Mouse (Mus musculus): ENCODE data around the gene Arl9.
"Not testable (repeated sequence)": the region's sequence is repeated elsewhere in the genome, so short reads cannot be mapped to it uniquely, and the experiment has no call there.

The Arl9 gene

DNA sequence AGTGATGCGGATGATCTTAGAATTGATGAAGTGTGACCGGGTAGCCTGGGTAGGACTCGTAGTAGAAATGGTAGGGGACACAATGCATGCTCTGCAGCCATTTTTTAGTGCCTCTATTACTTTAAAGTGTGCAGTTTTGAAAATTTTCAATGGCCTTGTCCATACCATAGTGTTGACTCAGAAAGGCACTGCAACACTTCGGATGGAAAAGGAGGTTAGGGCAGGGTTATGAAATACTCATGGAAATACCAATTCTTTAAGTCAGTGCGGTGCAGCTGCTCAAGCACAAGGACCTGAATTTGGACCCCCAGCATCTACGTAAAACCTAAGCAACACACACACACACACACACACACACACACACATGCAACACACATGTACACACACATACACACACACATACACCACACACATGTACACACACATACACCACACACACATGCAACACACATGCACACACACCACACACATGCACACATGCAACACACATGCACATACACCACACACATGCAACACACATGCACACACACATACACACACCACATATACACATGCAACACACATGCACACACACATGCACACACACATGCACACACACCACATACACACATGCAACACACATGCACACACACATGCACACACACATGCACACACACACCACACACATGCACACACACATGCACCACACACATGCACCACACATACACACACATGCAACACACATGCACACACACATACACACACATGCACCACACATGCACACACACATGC lies at the start of gene Arl9:
Arl9 (plus strand) TSS at position 5 of the 771 bp plus-strand sequence.
- DNase-seq (ENCODE audit: low spot score): no peak

DNA sequence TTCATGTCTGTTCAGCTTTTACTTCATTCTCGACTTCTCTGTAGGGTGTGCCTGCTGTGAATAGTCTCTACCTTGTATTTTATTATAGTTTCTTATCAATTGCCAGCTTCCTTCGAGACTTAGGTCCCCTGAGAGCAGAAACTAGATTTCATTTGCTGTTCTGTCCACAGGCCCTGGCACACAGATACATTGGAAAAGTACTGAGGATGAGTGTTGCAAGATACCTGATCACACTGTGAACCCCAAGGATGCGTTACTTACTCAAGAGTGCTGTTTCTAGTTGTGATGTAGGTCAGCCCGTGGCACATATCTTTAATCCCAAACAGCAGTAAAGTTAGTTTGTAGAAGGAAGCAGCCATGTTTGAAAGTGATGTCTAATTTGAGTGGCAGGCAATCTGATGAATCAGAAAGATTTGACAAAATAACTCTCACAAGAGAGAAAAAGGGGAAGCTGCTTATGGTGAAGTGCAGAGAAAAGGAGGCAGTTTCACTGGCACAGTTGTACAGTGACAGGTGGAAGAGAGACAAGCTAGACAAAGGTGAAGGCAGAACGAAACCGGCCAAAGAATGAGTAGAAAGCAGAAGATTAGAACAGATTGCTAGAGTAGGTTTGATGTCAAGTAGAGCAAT lies 49.5 kb upstream of the Arl9 start:
- no peak for DNase-seq (ENCODE audit: low spot score)

DNA sequence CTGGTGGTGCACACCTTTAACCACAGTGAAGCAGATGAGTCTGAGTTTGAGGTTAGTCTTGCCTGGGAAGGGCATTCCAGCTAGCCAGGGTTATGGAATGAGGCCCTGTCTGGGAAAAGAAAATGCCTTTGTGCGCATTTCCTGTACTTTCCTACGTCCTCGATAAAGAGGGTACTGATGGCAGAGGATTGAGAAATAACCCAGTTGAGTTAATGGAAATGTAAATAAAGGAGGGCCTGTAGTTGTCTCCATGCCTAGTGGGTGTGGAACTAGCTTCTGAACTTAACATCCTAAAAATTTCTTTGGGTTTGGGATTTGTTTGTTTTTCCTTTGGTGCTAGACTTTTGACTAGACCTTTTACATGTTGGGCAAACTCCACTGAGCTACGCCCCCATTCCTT lies 48.4 kb upstream of the Arl9 start:
- DNase-seq (ENCODE audit: low spot score): no peak

DNA sequence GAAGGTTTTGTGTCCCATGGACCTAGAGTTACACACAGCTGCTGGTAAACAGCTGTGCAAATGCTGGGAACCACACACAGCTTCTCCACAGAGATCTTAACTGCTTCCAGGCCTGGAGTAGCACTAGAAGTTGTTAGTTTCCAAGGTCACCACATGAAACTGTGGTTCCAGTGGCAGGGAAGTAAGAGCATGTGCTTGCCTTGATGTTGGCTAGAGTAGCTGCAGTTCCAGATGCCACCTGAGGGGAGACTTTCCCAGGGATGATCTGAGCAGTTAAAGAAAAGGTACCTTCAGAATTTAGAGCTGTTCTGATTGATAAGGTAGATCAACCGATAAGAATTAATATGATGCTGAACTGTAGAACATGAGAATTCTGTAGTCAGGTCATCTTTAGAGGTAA lies 45.9 kb upstream of the Arl9 start:
- DNase-seq (ENCODE audit: low spot score): no peak

DNA sequence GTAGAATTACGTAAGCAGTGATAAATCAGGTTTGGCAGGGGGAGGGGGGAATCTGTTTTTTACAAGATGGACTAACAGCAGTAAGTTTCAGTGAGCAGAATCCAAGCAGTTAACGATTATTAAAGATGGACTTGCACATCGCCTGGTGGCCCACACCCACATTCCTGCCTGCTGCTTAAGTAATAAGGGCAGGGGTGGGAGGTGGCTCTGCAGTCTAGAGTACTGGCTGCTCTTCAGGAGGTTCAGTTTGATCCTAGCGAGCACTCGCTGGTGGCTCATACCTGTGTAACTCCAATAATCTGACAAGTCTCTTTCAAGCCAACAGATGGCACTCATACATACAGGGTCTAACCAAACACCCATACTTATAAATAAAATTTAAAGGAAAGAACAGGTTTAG lies 44.3 kb upstream of the Arl9 start:
- no peak for DNase-seq (ENCODE audit: low spot score)

DNA sequence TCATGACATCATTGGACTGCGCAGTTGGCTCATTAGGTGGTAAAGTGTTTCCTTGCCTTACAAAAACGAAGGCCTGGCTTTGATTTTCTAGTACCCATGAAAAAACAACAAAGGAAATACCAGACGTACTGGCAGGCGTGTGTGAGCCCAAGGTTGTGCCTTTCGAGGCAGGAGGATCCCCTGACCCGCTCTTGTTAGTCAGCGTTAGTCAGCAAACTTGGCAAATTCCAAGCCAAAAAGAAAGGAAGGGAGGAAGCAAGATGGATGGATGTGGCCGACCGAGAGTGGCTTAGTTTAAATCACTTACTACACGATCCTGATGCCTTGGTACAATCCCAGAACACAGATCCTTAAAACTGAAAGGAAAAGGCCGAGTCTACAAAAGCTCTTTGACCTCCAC lies 41.3 kb upstream of the Arl9 start:
- DNase-seq (ENCODE audit: low spot score): peak; percentile 53

DNA sequence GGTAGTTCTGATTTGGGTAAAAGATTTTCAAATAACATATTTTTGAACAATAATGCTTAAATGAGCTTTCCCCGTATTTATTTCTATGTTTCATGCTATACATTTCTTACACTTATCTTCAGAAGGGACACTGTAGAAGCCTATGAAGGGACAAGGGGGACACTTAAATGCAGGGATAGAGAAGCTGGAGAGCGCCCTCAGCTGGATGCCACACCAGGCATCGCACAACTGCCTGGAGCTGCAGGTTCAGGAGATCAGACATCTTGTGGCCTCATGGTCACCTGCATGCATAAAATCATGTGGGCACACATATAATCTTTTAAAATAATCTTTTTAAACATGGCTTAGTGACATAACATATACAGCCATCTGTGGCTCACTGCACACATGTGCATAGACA lies 39.2 kb upstream of the Arl9 start:
- no peak for DNase-seq (ENCODE audit: low spot score)

DNA sequence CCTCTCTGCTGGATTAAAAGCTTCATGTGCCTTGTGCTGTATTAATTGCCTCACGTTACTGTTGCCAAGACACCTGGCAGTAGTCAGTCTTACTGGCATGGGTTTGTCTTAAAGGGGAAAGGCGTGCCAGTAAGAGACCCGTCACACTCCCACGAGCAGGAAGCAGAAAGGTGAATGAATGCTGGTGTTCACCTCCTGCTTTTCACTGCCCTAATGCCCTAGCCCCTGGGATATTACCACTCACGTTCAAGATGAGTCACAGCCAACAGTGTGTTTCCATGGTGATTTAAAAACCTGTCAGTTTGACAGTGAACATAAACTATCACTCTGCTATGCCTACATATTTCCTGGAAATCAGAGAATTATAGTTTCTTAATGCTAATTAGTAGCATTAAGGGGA lies 34.6 kb upstream of the Arl9 start:
- DNase-seq (ENCODE audit: low spot score): no peak

DNA sequence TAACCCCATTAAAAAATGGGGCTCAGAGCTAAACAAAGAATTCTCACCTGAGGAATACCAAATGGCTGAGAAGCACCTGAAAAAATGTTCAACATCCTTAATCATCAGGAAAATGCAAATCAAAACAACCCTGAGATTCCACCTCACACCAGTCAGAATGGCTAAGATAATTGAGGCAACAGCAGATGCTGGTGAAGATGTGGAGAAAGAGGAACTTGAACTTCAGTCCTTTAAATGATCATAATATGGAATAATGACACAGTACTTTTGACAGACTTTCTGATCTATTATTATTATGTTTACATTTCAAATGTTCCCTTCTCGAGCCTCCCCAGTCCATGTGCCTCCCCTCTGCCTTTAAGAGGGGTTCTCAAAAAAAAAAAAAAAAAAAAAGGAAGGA lies 32.7 kb upstream of the Arl9 start:
- DNase-seq (ENCODE audit: low spot score): not testable (repeated sequence)

DNA sequence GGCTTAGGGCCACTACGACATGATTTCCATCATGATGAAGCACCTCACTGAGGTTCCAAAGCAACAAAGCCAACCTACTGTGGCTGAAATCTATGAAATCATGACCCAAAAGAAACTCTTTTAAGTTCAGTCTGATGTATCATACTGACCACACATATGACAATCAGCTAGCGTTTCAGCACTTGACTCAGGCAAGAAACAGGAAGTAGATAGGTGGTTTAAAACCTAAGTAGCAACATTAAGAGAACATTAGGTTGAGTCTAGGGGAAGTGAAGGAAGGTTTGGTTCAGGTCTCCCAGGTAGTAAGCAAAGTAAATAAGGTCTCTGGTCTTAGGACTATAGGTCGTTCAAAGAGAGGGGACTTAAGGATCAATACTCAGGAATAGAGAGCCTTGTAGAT lies 30.4 kb upstream of the Arl9 start:
- DNase-seq (ENCODE audit: low spot score): no peak

DNA sequence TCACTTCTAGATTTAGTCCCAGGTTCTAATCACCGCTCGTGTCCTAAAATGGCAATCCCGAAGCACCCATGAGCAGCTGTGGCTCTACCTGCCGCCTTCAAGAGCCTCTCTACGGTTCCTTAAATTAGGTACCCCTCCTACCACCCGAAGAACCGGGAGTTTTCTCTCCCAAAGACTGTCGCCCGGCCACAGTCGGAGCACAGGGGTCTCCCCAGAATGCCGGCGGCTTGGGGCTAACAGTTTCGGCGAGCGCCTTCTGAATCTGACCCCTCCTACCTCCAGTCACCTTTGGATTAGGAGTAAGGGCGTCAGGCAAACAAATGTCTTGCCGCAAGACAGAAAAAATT lies 29.7 kb upstream of the Arl9 start:
- no peak for DNase-seq (ENCODE audit: low spot score)

DNA sequence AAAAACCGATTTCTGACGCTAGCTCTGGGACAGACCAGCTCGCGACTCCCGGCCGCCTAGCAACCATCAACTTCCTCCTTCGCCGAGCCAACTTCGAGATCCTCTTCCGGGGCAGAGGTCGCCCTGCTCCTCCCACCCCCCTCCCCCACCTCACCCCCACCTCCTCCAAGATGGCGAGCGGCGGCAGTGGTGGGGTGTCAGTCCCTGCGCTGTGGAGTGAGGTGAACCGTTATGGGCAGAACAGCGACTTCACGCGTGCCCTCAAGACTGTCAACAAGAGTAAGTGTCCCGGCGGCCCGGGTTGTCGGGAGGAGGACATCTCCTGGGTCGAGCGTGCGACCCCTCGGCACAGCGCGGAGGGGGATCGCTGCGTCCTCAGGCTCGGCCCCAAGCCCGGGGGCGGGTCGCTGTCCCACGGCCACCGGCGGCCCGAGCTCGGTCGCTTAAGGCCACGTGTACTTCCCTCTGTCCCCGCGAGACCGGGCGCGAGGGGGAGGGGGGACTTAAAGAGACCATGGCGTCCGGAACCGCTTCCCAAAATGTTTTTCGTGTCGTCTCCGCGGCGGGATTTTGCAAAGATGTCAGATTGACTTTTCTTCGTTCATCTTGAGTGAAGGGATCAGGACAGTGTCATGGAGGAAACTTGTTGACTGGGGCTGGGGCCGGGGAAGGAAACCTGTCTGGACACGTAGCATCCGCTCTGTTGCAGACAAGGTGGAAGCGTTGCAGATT lies 29.1 kb upstream of the Arl9 start, which contains the start of gene Srp72:
Srp72 (plus strand) TSS at position 130 of the 732 bp plus-strand sequence.
- DNase-seq (ENCODE audit: low spot score): peak; percentile 95

DNA sequence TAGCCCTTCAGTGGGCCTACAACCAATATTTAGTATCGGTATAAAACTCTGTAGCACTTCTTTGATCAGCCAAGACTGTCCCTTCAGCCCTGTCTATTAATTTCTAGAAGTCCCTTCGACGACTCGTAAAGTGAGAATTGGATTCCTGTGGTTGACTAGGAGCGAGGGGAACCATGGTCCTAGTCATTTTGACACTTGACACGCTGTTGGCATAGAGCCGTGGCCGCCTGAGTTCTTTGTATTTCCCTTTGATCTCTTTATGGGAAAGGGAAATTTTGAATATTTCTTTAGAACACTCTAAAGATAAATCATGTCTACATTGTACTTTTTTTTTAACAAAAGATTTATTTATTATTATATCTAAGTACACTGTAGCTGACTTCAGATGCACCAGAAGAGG lies 28.1 kb upstream of the Arl9 start:
- DNase-seq (ENCODE audit: low spot score): no peak

DNA sequence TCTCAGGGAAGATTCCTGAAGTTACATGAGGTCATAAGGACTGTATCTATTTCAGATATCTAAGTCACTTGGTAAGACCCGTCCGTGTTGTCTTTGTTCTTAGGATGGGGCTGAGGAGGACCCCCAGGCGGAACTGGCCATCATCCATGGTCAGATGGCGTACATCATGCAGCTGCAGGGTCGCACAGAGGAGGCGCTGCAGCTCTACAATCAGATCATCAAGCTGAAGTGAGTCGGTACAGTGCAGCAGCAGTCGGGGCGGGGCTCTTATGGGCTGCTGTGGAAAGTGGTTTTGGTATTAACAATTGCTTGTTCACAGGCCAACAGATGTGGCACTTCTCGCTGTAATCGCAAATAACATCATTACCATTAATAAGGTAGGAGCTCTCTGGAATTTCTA lies 19.8 kb upstream of the Arl9 start:
- no peak for DNase-seq (ENCODE audit: low spot score)

DNA sequence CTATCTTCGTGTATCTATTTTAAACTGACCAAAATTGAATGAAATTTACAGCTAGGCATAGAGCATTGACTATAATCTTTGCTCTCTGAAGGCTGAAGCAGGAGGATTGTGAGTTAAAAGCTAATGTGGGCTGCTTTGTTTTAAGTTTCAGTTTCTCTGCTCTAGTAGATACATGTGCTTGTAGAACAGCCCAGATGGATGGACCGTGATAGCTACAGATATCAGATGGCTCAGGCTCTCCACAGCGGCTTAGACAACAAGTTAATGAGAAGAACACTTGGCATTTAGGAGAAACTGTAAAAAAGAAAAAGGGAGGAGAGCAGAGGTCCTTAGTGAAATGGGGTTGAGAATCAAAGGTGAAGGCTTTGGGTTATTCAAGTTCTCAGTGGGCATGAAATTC lies 13.1 kb upstream of the Arl9 start:
- DNase-seq (ENCODE audit: low spot score): no peak

DNA sequence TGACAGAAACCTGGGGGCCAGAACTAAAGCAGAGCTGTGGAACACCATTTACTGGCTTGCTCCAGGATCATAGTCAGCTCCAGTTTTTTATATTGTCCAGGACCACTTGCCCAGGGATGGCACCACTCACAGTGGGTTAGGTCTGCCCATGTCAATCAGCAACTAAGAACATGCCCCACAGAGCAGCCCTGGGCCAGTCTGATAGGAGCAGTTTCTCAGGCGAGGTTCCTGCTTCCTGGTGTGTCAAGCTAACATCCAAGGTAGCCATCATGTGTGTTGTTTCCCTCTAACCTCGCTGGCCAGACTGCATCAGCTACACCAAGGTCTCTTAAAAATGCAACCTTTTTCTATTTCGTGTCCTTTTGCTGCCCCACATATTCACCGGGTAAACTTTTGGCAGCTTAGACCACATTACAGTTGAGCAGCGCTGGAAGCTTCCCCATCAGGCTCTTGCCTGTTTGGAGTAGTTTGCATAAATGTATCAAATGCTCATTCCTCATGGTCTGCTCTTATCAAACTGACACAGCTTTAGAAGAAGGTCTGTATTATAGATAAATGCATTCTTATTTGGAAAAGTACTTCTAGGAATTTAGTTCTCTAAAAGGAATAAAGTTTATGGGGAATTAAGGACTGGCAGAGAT lies 10.6 kb upstream of the Arl9 start:
- DNase-seq (ENCODE audit: low spot score): no peak

DNA sequence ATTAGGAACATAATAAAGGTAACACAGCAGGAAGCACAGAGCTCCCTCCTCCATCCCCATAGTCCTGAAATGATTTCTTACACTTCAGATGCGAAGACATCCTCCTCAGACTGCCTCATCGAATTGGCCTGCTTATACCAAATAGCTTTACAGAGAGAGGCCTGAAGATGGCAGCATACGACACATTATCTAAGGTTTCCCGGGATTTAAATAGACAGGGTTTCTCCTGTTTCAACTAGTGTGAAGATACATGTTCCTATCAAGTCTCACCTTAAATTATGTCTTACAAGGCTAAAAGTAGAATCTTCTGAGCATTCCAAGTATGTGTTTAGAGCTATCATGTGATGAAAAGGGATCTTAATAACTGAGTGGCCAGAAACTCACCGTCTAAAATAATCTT lies 5.4 kb upstream of the Arl9 start:
- peak; percentile 86 for DNase-seq (ENCODE audit: low spot score)

DNA sequence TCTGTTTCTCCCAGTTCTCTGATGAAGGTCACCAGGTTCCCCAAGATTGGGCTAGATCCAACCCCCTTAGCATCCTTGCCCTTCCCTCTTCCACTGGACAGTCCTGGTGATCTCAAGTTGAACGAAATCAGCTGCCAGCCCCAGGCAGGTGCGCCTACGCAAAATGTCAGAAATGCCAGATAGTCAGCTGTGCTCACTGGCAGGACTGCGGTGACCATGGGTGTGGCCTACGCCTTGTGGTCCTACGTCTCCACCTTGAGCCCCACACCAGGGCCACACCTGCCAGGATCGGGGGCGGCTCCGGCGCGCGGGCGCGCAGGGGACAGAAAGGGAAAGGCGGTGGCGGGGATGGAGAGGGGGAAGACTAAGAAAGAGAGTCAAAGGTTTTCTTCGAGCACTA lies 2.7 kb upstream of the Arl9 start:
- no peak for DNase-seq (ENCODE audit: low spot score)

DNA sequence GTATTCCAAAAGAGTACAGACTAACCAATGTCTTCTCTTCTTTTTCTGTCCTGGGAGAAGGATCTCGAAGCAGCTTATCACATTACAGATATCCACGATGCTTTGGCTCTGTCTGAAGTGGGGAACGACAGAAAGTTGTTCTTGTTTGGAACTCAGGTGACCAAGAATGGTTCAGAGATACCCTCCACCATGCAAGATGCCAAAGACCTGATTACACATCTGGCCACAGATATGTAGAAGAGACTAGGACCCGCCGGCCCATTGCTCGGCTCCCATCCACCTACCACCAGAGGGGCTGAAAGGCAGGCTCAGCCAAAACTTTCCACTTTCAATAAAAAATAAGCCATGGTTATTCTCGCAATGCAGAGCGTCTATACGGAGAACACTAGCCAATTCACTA lies 6.5 kb downstream of the Arl9 start:
- no peak for DNase-seq (ENCODE audit: low spot score)

DNA sequence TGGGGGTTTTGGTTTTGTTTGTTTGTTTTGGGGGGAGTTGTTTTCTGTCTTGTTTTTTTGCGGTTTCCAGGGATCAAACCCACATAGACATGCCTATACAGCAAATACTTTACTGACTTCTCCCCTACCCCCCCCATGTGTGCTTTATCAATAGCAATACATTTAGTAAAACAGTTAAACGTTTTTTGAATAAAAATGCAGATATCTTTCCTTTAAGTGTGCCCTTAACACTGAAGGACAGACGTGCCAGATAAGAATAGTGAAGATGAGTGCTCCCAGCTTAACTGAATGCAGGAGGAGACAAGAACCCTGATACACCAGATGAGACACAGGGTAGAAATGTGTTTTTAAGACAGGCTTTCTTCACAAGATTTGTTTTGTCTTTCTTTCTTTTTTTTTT lies 7.2 kb downstream of the Arl9 start:
- DNase-seq (ENCODE audit: low spot score): no peak

DNA sequence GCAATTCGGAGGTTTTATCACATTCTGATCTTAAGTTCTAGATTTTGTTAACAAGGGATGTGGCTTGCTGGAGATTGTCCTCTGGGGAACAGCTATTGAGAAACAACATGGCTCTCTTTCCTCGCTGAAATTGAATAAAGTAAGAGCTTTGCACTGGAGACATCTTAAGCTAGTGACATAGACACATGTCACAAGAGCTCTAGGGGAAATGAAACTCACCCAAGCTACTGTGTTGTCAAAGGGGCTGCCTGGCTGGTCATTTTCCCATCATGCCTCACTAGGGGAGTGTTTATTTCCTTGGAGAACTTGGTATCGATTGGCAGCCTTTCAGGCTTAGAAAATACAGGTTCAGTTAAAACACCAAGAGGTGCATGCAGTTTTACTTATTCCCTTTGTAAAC lies 9.3 kb downstream of the Arl9 start:
- peak; percentile 30 for DNase-seq (ENCODE audit: low spot score)

DNA sequence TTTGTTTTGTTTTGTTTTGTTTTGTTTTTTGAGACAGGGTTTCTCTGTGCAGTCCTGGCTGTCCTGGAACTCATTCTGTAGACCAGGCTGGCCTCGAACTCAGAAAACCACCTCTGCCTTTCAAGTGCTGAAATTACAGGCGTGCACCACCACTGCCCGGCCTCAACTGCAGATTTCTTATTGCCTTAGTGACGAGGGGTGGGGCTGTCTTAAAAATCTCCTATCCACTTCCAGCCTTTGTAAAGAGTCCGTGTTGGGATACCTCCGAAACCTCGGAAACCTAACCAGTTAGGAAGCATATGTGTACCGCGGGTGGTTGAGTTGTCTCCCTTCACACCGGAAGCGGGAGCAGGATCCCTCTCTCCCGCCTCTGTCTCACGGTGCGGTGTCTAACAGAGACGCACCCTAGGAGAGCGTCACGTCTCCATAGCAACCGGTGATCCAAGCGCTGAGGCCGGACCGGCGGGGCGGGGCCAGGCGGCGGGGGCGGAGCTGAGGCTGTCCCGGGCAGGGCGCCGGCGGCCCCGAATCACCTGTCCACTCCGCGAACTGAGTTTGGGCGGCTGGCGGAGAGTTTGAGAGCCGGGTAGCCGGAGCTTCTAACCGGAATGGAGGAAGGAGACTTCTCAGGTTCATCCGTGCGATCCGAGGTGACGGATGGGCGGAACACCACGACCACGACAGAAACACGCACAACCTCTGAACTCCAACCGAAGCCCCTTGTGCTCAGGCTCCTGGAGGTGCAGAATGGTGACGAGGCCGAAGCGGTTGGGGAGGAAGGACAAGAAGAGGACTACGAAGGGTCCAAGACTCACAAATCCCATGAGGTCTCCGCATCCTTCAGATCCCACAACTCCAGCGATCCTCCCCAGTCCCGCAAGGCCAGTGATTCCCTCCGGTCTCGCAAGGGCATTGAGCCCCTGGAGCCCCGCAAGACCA lies 12.0 kb downstream of the Arl9 start, which contains the start of gene Thegl:
Thegl (plus strand) TSS at position 480 of the 939 bp plus-strand sequence.
- DNase-seq (ENCODE audit: low spot score): no peak
